Mouse (Mus musculus): ENCODE measurements around the gene Ush2a. TPM values are rescaled to one million over a fixed set of nuclear protein-coding genes. Genes with fewer than 3 reads are reported as not detected.

The Ush2a gene
- total and polyA plus RNA-seq, 3 experiments = under 0.01 to 0.04 TPM; not detected in 1

GRCm38 (mm10) chr1:188363548-188363947, 101.7 kb downstream of the Ush2a start:
- TF ChIP-seq JUND (IDR thresholded peaks at IDR 0.05; ENCODE audit: low read depth, low read length) (no peak), GATA1 (IDR thresholded peaks at IDR 0.05; ENCODE audit: low read depth, low read length) (no peak), UBTF (IDR thresholded peaks at IDR 0.05; ENCODE audit: borderline replicate concordance, insufficient read depth, low read depth, low read length) (no peak), MYB (IDR thresholded peaks at IDR 0.05; ENCODE audit: low read depth, low read length) (no peak), TCF12 (IDR thresholded peaks at IDR 0.05; ENCODE audit: low read depth, low read length) (no peak), MXI1 (IDR thresholded peaks at IDR 0.05; ENCODE audit: low read depth, low read length) (no peak), E2F4 (IDR thresholded peaks at IDR 0.05; ENCODE audit: borderline replicate concordance, low read depth, low read length) (no peak), ZKSCAN1 (IDR thresholded peaks at IDR 0.05; ENCODE audit: low read depth, low read length) (no peak), NELFE (IDR thresholded peaks at IDR 0.05; ENCODE audit: low read depth, low read length) (no peak), POLR2A (IDR thresholded peaks at IDR 0.05; ENCODE audit: control insufficient read depth in 1 of 2, insufficient read depth in 1 of 2, low read depth in 1 of 2, low read length in 2 of 2, poor library complexity in 1 of 2) (no peak), CHD1 (IDR thresholded peaks at IDR 0.05; ENCODE audit: low read depth, low read length) (no peak), SIN3A (IDR thresholded peaks at IDR 0.05; ENCODE audit: low read length) (no peak), TAL1 (IDR thresholded peaks at IDR 0.05; ENCODE audit: low read length) (no peak)
- Histone ChIP-seq H3K27me3 (ENCODE audit: control insufficient read depth in 1 of 2, insufficient read depth in 2 of 2, low read length in 2 of 2) (no peaks in the 10 kb centered on the region), H3K27ac (ENCODE audit: control insufficient read depth, low read depth, low read length) (no peak overlapping the region), H3K36me3 (ENCODE audit: control insufficient read depth in 1 of 2, insufficient read depth in 2 of 2, low read length in 2 of 2) (no peaks in the 10 kb centered on the region), H3K9me3 (replicated peaks; ENCODE audit: insufficient read depth, low read length) (no peaks in the 10 kb centered on the region), H3K4me3 (ENCODE audit: control insufficient read depth in 1 of 2, insufficient read depth in 1 of 2, low read depth in 2 of 2, low read length in 2 of 2) (no peak overlapping the region), H3K79me2 (ENCODE audit: control insufficient read depth, insufficient read depth, low read length, poor library complexity) (no peaks in the 10 kb centered on the region), H3K9ac (ENCODE audit: control insufficient read depth, low read depth, low read length, poor library complexity, severe bottlenecking) (no peak overlapping the region), H3K4me1 (ENCODE audit: control insufficient read depth in 1 of 2, insufficient read depth in 2 of 2, low read length in 2 of 2) (no peaks in the 10 kb centered on the region)
- DNase-seq (ENCODE audit: low read depth, low spot score) = no peak

GRCm38 (mm10) chr1:188385180-188385579, 123.4 kb downstream of the Ush2a start:
- no peaks in the 10 kb centered on the region for H3K27me3 ChIP-seq (ENCODE audit: control insufficient read depth in 1 of 2, insufficient read depth in 2 of 2, low read length in 2 of 2)
- H3K9ac ChIP-seq (ENCODE audit: control insufficient read depth, low read depth, low read length, poor library complexity, severe bottlenecking) = no peak overlapping the region
- DNase-seq (ENCODE audit: low read depth, low spot score) = peak; percentile 64
- peak overlapping the region; percentile 34; the same call in 1 of the 2 replicates for H3K27ac ChIP-seq (ENCODE audit: control insufficient read depth, low read depth, low read length)
- H3K36me3 ChIP-seq (ENCODE audit: control insufficient read depth in 1 of 2, insufficient read depth in 2 of 2, low read length in 2 of 2) = peaks cover 0 to 25% of the 10 kb centered on the region in 2 experiments; a peak in 2 of 4 replicates
- H3K9me3 ChIP-seq (replicated peaks; ENCODE audit: insufficient read depth, low read length) = no peaks in the 10 kb centered on the region
- H3K79me2 ChIP-seq (ENCODE audit: control insufficient read depth, insufficient read depth, low read length, poor library complexity) = no peaks in the 10 kb centered on the region
- no peak; the same call in 1 of the 2 replicates for TF ChIP-seq RCOR1 (IDR thresholded peaks at IDR 0.05; ENCODE audit: low read depth, low read length)
- no peak for TF ChIP-seq TAL1 (IDR thresholded peaks at IDR 0.05; ENCODE audit: low read length)
- TF ChIP-seq MAZ (IDR thresholded peaks at IDR 0.05; ENCODE audit: low read depth, low read length) = no peak
- peak; percentile 29; the same call in 1 of the 2 replicates for TF ChIP-seq GATA1 (IDR thresholded peaks at IDR 0.05; ENCODE audit: low read depth, low read length)
- TF ChIP-seq CHD2 (IDR thresholded peaks at IDR 0.05; ENCODE audit: low read length) = no peak
- TF ChIP-seq MAX (IDR thresholded peaks at IDR 0.05; ENCODE audit: low read length) = no peak
- TF ChIP-seq RAD21 (IDR thresholded peaks at IDR 0.05; ENCODE audit: low read depth, low read length) = no peak
- no peak for TF ChIP-seq POLR2AphosphoS2 (IDR thresholded peaks at IDR 0.05; ENCODE audit: low read length)
- TF ChIP-seq SMC3 (IDR thresholded peaks at IDR 0.05; ENCODE audit: low read depth, low read length) = no peak
- no peak for TF ChIP-seq ZNF384 (IDR thresholded peaks at IDR 0.05; ENCODE audit: low read depth, low read length)
- TF ChIP-seq TBP (IDR thresholded peaks at IDR 0.05; ENCODE audit: low read depth, low read length) = no peak
- TF ChIP-seq BHLHE40 (IDR thresholded peaks at IDR 0.05; ENCODE audit: borderline replicate concordance, low read depth, low read length) = no peak
- peak; percentile 40; the same call in 1 of the 2 replicates for TF ChIP-seq SIN3A (IDR thresholded peaks at IDR 0.05; ENCODE audit: low read length)
- TF ChIP-seq POLR2AphosphoS5 (IDR thresholded peaks at IDR 0.05; ENCODE audit: borderline replicate concordance, low read depth, low read length) = no peak
- TF ChIP-seq USF1 (IDR thresholded peaks at IDR 0.05; ENCODE audit: low read depth, low read length) = no peak
- no peak for TF ChIP-seq POLR2A (IDR thresholded peaks at IDR 0.05; ENCODE audit: control insufficient read depth in 1 of 2, insufficient read depth in 1 of 2, low read depth in 1 of 2, low read length in 2 of 2, poor library complexity in 1 of 2)
- no peak for TF ChIP-seq ZMIZ1 (IDR thresholded peaks at IDR 0.05; ENCODE audit: low read depth, low read length)
- no peak for TF ChIP-seq NELFE (IDR thresholded peaks at IDR 0.05; ENCODE audit: low read depth, low read length)
- TF ChIP-seq EP300 (IDR thresholded peaks at IDR 0.05; ENCODE audit: low read depth in 1 of 2, low read length in 2 of 2) = peak in 1 of 2 experiments; percentile 53; a peak in 2 of 4 replicates
- no peak for TF ChIP-seq E2F4 (IDR thresholded peaks at IDR 0.05; ENCODE audit: borderline replicate concordance, low read depth, low read length)
- no peak for TF ChIP-seq GABPA (IDR thresholded peaks at IDR 0.05; ENCODE audit: low read depth, low read length)
- peak; percentile 38; the same call in 1 of the 2 replicates for TF ChIP-seq TCF12 (IDR thresholded peaks at IDR 0.05; ENCODE audit: low read depth, low read length)
- H3K4me1 ChIP-seq (ENCODE audit: control insufficient read depth in 1 of 2, insufficient read depth in 2 of 2, low read length in 2 of 2) = peaks cover 10 to 12% of the 10 kb centered on the region in 2 experiments; a peak in 3 of 4 replicates
- H3K4me3 ChIP-seq (ENCODE audit: control insufficient read depth in 1 of 2, insufficient read depth in 1 of 2, low read depth in 2 of 2, low read length in 2 of 2) = no peak overlapping the region

Measured in MEL (cell line).